Mouse (Mus musculus) adrenal gland (tissue): ENCODE measurements around the gene Zdhhc12.

ENCODE experiments used
- intact Hi-C: fragments of 180-260 bp; cut with DNase I; formaldehyde crosslinking; loops from one replicate; pipeline ENCODE4 v1.15.1; 2025

Zdhhc12 gene

GRCm38 (mm10) chr2:30106364-30106763 is 12.9 kb upstream of the Zdhhc12 start:
- intact Hi-C loops, result no loop called here

GRCm38 (mm10) chr2:30100214-30100613 is 6.8 kb upstream of the Zdhhc12 start:
- intact Hi-C loops, result no loop called here

DNA sequence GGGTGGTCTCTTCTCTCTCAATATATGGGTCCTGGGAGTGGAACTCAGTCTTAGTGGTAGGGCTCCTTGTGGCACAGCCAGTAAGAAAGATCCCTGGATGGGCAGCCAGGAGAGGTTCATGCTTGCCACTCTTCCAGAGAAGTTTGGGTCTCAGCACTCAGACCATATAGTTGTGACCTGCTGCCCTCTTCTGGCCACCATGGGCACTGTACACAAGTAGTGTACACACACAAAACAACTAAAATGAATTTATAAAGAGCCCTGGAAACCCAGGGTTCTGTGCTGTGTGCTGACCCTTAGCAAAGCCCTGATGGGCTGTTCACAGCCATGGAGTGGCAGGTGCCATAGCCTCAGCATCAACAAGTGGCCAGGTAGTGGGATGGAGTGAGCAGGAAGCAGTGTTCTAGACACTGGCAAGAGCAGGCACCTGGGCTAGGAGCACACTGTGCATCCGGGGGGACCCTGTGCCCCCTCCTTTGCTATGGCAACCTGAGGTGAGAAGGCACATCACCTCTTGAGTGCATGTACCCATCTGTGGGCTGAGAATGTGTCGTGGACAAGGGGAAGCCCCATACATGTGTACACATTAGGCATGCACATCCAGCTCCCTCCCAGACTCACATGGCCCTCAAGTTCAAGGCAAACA is 2.6 kb upstream of the Zdhhc12 start:
- intact Hi-C loops, result loop anchor here (2.0 kb wide), 1 partner anchor 53 kb away; no protein-coding TSS in a partner anchor

GRCm38 (mm10) chr2:30094208-30094588 is 750 bp upstream of the Zdhhc12 start:
- intact Hi-C loops, result no loop called here

DNA sequence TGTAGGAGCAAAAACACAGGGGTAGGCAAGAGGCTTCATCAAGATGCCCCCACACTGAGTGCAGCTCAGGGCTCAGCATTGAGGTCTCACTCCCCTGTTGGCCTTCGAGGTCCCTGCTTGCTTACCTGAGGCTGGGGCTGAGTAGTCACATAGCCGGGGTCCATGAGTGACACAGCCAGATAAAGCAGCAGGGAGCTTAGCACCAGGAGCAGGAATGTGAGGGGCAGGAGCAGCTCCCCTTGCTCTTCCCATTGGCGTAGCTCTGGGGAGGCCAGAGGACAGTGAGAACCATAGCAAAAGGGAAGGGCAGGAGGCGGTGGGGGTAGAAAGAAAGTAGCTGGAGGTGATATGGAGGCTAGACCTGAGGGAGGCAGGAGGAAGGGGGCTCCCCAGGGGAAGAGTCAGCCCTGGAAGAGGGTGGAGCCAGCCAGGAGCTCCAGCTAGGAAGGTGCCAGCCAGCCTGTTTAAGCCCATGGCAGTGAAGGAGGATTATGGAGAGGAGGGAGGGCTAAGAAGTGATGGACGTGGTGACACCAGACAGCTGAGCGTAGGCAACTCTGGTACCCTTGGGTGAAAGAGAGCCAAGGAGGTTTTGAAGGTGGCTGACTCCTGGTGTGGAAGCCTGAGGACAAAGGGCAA is 1.0 kb downstream of the Zdhhc12 start:
- intact Hi-C loops, result no loop called here

DNA sequence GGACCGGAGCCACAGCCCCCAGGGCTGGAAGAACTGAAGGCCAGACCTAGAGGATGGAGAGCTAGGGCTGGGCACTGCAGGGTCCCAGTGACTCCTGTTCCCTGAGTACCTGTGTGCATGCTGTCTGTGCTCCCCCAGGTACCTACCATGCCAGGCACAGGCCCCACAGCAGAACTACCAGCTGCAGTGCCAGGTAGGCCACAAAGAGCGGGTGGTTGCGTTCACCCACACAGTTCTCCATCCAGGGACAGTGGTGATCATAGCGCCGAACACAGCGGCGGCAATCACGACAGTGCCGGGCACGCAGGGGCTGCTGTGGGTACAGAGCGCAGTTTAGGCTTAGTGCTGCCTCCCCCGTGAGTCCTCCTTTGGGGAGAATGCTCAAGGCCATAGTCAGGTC is 1.9 kb downstream of the Zdhhc12 start:
- intact Hi-C loops, result no loop called here

GRCm38 (mm10) chr2:30087310-30087709 is 6.1 kb downstream of the Zdhhc12 start:
- intact Hi-C loops, result no loop called here

DNA sequence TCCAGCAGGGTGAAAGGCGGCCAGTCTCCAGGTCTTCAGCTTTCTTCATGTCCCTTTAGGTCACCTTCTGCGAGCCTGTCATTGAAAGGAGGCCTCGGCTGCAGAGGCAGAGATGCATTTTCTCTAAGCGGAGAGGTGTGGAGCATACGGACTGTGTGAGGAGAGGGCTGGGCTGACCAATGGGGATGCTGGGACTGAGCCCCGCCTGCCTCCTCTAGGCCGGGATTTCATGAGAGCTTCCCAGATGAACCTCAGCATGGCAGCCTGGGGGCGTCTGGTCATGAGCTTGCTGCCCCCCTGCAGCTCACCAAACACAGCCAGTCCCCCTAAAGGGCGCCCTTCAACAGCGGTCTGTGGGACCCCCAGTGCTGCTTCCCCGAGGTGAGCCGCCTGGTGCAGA is 8.8 kb downstream of the Zdhhc12 start:
- intact Hi-C loops, result no loop called here

- intact Hi-C loops, result no loop called here
These were observed 9.3 kb downstream of the Zdhhc12 start for GRCm38 (mm10) chr2:30084113-30084512.

DNA sequence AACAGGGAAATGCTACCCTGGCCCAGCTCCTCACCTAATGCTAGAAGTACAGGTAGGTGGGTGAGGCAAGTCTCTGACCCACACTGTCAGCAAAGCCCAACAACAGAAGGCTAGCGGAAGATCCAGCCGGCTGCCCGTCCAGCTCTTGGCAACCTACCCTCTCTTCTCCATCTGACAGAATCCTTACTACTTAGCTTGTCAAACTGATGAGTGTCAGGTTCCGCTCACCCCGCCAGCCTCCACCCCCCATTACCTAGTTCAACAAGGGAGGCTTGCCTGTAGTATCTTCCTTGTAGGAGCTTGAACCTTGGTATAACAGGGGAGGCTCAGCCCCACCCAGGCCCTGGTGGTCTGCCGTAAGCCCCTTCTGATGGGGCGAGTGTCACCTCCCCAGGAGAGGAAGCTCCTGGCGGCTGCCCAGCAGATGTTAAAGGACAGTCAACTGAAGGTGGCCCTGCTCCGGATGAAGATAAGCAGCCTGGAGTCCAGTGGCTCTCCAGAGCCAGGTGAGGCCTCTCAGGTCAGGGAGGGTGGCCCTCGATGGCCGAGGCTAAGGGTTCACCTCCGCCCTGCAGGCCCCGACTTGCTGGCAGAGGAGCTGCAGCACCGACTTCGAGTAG is 13.2 kb downstream of the Zdhhc12 start:
- intact Hi-C loops, result no loop called here

DNA sequence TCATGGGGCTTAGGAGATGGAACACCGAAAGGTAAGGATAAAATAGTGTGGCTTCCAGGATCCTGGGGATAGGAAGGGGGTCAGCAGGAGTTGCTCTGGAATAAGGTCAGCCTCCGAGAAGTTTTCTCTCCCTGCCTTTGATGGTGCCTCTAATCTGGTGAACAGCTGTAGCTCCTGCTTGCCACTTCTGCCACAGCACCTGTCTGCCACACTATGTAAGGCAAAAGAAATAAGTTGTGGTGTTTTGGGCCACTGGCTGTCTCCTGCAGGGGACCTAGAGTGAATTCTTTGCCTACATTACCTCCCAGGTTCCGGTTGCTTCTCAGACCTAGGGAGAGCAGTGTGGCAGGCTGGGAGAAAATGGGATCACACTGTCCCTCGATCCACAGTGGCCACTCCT is 14.7 kb downstream of the Zdhhc12 start:
- intact Hi-C loops, result no loop called here

DNA sequence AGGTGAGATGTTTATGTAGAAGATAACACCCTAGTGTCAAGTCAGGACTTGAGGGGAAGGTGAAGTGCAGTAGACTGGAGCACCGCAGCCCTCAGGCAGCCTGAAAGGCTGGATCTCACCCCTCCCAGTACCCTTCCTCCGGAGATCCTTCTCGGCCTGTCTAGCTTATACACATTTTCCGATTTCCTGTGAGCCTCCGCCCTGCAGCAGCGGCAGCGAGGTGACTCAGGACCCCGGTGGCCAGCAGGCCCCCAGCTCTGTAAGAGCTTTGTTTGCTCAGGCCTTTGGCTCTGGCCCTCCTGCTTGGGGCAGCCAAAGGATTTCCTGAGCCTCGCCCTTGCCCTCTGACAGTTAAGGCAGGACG is 15.1 kb downstream of the Zdhhc12 start:
- intact Hi-C loops, result no loop called here

GRCm38 (mm10) chr2:30077502-30078348 is 15.7 kb downstream of the Zdhhc12 start, which contains the start of gene Pkn3:
Pkn3 (plus strand) TSS chr2:30077684.
- intact Hi-C loops, result no loop called here

- intact Hi-C loops, result no loop called here
These were observed 16.5 kb downstream of the Zdhhc12 start for GRCm38 (mm10) chr2:30076959-30077358.

DNA sequence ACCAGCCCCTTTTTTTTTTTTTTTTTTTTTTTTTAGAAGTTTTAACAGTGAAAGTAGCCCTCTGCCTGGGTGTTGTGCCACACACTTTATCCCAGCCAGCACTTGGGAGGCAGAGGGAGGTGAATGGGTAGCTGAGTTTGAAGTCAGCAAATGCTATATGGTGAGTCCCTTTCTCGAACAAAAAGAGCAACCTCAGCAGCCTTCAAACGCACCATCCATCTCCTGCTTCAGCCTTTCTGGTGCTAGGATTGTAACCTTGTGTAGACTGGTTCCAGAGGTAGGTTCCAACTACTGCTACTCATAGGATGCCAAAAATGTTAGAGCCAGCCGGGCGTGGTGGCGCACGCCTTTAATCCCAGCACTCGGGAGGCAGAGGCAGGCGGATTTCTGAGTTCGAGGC is 17.0 kb downstream of the Zdhhc12 start:
- intact Hi-C loops, result no loop called here

GRCm38 (mm10) chr2:30075625-30076024 is 17.8 kb downstream of the Zdhhc12 start:
- intact Hi-C loops, result no loop called here

DNA sequence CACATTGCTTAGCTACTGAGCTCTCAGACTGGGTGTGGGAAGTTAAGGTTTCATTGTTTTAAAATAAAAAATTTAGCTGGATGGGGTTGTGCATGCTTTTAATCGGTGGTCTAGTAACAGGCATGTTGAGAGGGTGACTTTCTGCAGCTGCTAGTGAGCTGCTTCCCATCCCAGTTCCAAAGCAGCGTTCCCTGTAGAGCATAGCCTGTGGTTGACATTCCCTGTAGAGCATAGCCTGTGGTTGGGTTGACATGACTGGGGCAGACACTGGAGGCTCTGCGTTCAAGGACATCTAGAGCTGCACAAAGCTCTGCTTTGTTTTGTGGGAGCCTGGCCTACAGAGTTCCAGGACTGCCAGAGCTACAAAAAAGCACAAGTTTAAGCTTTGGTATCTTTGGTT is 20.2 kb downstream of the Zdhhc12 start:
- intact Hi-C loops, result no loop called here

DNA sequence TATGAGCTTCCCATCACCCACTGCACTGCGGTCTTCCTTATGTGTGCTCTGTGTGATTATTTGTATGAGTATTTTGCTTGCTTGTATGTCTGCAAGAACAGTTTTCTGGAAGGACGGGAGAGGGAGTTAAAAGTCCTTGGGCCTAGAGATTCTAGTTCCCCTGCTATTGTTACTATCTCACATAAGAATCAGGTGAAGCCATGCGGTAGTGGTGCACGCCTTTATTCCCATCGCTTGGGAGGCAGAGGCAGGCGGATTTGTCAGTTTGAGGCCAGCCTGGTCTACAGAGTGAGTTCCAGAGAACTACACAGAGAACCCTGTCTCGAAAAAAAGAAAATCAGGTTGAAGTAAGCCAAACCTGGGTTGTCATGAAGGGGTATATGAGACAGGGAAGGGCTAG is 20.6 kb downstream of the Zdhhc12 start:
- intact Hi-C loops, result no loop called here

GRCm38 (mm10) chr2:30067962-30068361 is 25.5 kb downstream of the Zdhhc12 start:
- intact Hi-C loops, result no loop called here

DNA sequence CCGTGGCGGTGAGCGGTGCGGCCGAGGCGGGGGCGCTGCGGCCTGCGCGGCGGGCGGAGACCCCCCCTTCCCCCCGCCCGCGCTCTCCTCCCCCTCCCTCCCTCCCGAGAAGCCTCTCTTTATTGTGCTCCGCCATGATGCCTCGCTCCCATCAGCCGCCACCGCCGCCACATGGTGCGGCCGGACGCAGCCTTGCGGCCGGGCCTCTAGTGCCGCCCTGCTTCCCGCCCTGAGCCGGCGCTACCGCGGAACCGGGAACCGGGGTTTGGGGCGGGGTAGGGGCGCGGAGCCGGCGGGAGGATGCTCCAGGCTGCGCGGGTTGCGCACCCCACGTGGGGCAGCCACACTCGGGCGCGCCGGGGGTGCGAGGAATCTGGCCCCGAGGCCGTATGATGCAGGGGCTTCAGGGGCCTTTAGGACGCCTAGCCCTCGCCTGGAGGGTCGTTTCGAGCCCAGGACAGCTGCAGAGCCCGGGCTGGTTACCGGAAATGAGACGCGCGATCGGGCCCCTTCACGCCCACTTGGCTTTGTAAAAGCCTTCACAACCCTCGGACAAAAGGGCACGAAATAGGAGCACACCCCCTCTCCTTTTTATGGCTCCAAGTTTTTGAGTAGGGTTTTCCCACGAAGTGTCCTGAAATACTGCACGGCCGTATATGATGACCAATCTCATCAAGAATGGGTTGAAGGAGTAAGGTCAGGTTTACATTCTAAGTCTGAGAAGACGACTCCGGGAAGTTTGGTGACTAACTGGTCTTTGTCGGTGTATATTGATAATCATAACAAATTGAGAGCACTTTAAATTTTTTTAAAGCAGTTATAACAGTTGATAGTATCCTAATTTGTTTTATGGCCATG is 26.2 kb downstream of the Zdhhc12 start:
- intact Hi-C loops, result no loop called here
